In the genomic region with DNA sequence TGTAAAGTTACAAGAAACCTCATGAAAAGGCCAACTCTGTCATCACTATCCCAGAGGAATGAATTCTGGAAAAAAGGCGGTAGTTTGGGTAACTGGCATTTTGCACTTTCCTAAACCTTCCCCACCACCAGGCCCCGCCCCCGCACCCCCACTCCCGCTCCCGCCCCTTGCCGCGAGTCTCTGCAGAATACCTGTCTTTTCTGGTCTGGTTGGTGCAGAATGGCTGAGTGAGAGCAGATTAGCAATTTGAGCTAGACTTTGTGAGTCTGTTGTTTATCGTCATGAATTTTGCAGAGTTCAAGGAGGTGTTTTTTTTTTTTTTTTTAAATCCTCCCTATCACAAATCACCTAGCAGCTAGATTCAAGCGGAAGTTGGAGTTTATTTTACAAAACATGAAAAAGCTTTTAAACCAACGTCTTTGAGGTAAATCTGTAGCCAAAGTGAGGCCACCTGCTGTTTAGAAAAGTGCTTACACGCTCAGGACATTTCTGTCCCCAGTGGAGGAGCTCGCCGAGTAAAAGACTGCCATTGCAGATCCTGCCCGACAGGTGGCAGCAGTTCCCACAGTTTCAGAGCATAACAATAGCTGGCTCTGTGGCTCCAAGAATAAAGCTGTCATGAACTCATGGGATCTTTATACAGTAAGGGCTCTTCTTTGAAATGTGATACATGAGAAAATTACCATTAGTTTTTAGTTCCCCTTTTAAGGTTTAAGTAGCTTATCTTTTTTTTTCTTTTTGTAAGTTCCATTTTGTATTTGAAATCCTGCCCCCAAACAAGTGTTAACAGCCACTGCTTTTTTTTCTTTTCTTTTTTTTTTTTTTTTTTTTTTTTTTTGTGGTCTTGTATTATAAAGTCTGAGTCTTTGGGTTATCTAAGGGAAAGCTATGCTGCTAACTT, we compare ENCODE assay signal across 8 mouse cellular contexts.
DNase-seq lines count a peak whose midpoint lies in the region; ATAC-seq lines count a peak whose summit lies in the region.

No protein-coding gene starts in this region.

- no peaks in the 10 kb centered on the region for H3K36me3 ChIP-seq in intestine, embryonic 14.5 days (ENCODE audit: control insufficient read depth, insufficient read depth, low read length)

- DNase-seq in adrenal gland, adult 2 months = peak; percentile 87
- DNase-seq in embryo, embryonic 11.5 days (ENCODE audit: low read depth, low spot score) = peak; percentile 88
- peak; percentile 65 to 71 for DNase-seq in gastrocnemius, postnatal 36 days
- DNase-seq in intestine, embryonic 14.5 days (ENCODE audit: low spot score) = peak; percentile 90
- peak; percentile 79 to 84 for DNase-seq in left cerebral cortex, postnatal 10 days (ENCODE audit: extremely low spot score in 1 of 2, low spot score in 2 of 2)
- DNase-seq in right cerebral cortex, postnatal 14 days = peak; percentile 69
- DNase-seq in urinary bladder, postnatal 25 days (ENCODE audit: low spot score) = peak; percentile 82

- peak; percentile 79; the same call in 1 of the 2 replicates for ATAC-seq in intestine, embryonic 14.5 days (replicated peaks; ENCODE audit: low FRiP score, low TSS enrichment, low read depth)
- ATAC-seq in megakaryocyte-erythroid progenitor cell, adult 5-6 weeks (replicated peaks; ENCODE audit: low FRiP score, low TSS enrichment, poor library complexity, severe bottlenecking) = peak; percentile 99

- H3K27ac ChIP-seq in intestine, embryonic 14.5 days (ENCODE audit: low read depth) = no peak overlapping the region

- no peaks in the 10 kb centered on the region for H3K9me3 ChIP-seq in intestine, embryonic 14.5 days (ENCODE audit: control insufficient read depth, low read length)

- no peaks in the 10 kb centered on the region for H3K27me3 ChIP-seq in intestine, embryonic 14.5 days (replicated peaks; ENCODE audit: control insufficient read depth, insufficient read depth, low read length)

- H3K4me3 ChIP-seq in intestine, embryonic 14.5 days (ENCODE audit: low read depth, low read length) = no peak overlapping the region

- H3K9ac ChIP-seq in intestine, embryonic 14.5 days (ENCODE audit: low read length) = no peak overlapping the region

- intact Hi-C loops in gastrocnemius, postnatal 36 days (cut with DNase I) = loop anchor here (2.0 kb wide), 1 partner anchor 73 kb away; no protein-coding TSS in a partner anchor
- intact Hi-C loops in left cerebral cortex, postnatal 10 days (cut with DNase I) = loop anchor here (2.0 to 10.0 kb wide), 4 partner anchors 72 to 443 kb away; no protein-coding TSS in a partner anchor

- H3K4me1 ChIP-seq in intestine, embryonic 14.5 days (replicated peaks; ENCODE audit: control insufficient read depth, insufficient read depth, low read length) = no peaks in the 10 kb centered on the region

- peak overlapping the region; percentile 40 for H3K4me2 ChIP-seq in intestine, embryonic 14.5 days (ENCODE audit: low read length)

- WGBS in intestine, embryonic 14.5 days = 4% methylated on average over 14 of the region's 14 CpGs
